Mouse (Mus musculus): ENCODE data around the gene Olfr1012.
A peak's percentile ranks its signal among the peaks of the same experiment; 100 is the strongest.
"Not testable (repeated sequence)": the region's sequence is repeated elsewhere in the genome, so short reads cannot be mapped to it uniquely, and the experiment has no call there.

Gene Olfr1012

GRCm38 (mm10) chr2:85762666-85763065 is at the start of gene Olfr1012:
Olfr1012 (minus strand) TSS chr2:85762766.
- DNase-seq (ENCODE audit: low read depth): no peak

GRCm38 (mm10) chr2:85804501-85804900 is 41.9 kb upstream of the Olfr1012 start:
- DNase-seq (ENCODE audit: low read depth): no peak

- no peak for DNase-seq (ENCODE audit: low read depth)
These were observed 39.9 kb upstream of the Olfr1012 start, which contains the start of gene Olfr1016 for GRCm38 (mm10) chr2:85802444-85802843. Olfr1016 (minus strand) TSS chr2:85802544.

GRCm38 (mm10) chr2:85792331-85792730 is 29.8 kb upstream of the Olfr1012 start:
- DNase-seq (ENCODE audit: low read depth): no peak

GRCm38 (mm10) chr2:85781717-85782116 is 19.2 kb upstream of the Olfr1012 start, which contains the start of gene Olfr1015:
Olfr1015 (plus strand) TSS chr2:85782017.
- DNase-seq (ENCODE audit: low read depth): no peak

GRCm38 (mm10) chr2:85772413-85772812 is 9.8 kb upstream of the Olfr1012 start, which contains the start of gene Olfr1014:
Olfr1014 (plus strand) TSS chr2:85772713.
- DNase-seq (ENCODE audit: low read depth): no peak

GRCm38 (mm10) chr2:85766798-85767197 is 4.2 kb upstream of the Olfr1012 start, which contains the start of gene Olfr1013:
Olfr1013 (plus strand) TSS chr2:85767098.
- no peak for DNase-seq (ENCODE audit: low read depth)

GRCm38 (mm10) chr2:85753822-85754221 is 8.7 kb downstream of the Olfr1012 start:
- DNase-seq (ENCODE audit: low read depth): no peak

GRCm38 (mm10) chr2:85725793-85726192 is 36.8 kb downstream of the Olfr1012 start:
- DNase-seq (ENCODE audit: low read depth): peak; percentile 57

- DNase-seq (ENCODE audit: low read depth): no peak
These were observed 47.4 kb downstream of the Olfr1012 start, which contains the start of gene Olfr1009 for GRCm38 (mm10) chr2:85715119-85715518. Olfr1009 (plus strand) TSS chr2:85715419.

- DNase-seq (ENCODE audit: low read depth): no peak
These were observed 51.4 kb downstream of the Olfr1012 start for GRCm38 (mm10) chr2:85711159-85711558.

- not testable (repeated sequence) for DNase-seq (ENCODE audit: low read depth)
These were observed 51.9 kb downstream of the Olfr1012 start for GRCm38 (mm10) chr2:85710680-85711079.

Measured in NIH3T3 (cell line).